Mouse (Mus musculus): ENCODE data around the gene Snx5. TPM values are rescaled to one million over a fixed set of nuclear protein-coding genes. Genes with fewer than 3 reads are reported as not detected.

The Snx5 gene
- total RNA-seq (2015) (145 and 164 TPM in 2 replicates), total RNA-seq (2017) (178 and 195 TPM in 2 replicates)

DNA sequence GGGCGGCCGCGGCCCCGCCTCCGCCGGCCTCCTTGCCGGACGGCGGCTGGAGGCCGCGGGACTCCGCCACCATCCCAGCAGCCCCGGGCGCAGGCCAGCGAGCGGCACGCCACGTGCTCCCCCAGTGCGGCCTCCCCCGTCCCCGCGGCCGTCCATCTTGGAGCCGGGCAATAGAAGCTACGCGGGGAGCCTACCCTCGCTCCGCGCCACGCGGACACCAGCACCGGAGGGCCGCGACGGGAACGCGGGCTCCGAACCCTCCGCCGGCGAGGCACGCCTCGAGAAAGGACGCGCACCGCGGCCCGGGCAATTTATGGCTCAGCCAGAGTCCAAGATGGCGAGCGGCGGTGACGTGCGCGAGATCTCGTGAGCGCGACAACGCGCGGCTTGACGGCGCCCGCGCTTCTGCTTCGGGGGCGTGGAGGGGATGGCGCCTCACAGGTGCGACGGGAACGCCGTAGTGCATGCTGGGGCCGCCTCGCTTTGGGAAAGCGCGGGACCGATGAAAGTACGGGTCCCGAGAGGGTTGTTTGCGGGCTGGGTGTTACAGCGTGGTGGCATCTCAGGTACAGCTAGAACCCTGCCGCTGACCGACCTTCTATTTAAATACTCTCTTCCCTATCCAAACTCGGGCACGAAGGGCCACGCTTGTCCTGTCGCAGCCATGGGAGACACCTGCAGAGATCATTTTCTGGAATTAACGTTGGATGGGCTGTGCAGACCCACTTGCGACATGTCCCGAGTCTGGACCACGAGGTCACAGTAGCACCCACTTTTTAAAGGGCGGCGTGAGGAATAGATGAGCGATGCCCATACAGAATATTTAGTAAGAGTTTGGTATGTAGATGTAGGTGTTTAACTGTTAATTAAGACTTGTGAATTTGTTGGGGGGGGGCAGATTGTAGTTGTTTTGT lies at the start of gene Snx5, which contains the start of gene Mgme1:
Gene Snx5 (minus strand): TSS at position 400 of the 914 bp plus-strand sequence.
Gene Mgme1 (plus strand): TSS at position 157 of the 914 bp plus-strand sequence.
- ATAC-seq (ENCODE audit: poor library complexity, severe bottlenecking): peak; percentile 75

- ATAC-seq (ENCODE audit: poor library complexity, severe bottlenecking): no peak
Observed at GRCm38 (mm10) chr2:144311372-144311771, 40.7 kb upstream of the Snx5 start.

GRCm38 (mm10) chr2:144310273-144310672 lies 39.6 kb upstream of the Snx5 start:
- no peak for ATAC-seq (ENCODE audit: poor library complexity, severe bottlenecking)

DNA sequence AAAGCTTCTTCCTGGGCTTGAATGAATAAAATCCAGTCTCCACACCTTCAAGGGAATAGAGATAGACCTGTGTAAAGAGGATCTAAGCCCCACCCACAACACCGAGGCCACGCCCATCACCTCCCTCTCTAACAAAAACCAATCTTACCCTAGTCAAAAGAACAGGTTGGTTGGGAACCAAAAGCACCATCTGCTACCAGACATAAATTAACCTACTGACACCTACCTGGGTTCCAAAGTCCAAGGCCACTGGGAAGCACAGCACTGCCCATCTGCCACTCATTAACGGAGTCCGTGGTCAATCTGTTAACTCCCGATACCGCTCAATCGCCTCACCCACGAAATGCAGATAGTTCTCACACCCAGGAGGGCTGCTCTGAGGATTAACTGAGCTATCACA lies 37.9 kb upstream of the Snx5 start:
- no peak for ATAC-seq (ENCODE audit: poor library complexity, severe bottlenecking)

GRCm38 (mm10) chr2:144305721-144306294 lies 35.1 kb upstream of the Snx5 start:
- no peak for ATAC-seq (ENCODE audit: poor library complexity, severe bottlenecking)

DNA sequence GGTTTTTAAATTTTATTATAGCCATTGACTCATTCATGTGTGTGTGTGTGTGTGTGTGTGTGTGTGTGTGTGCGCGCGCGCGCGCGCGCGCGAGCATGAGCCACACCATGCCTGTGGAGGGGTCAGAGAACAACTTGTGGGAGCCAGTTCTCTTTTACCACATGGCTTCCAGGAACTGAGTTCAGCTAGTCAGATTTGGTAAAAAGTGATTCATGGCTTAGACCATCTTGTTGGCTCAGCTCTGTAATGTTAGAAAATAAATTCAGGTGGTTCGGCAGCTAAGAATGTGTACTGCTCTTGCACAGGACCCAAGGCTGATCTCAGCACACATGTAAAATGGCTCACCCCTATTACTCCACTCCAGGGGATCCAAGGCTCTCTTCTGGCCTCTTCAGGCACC lies 30.4 kb upstream of the Snx5 start:
- peak; percentile 22; the same call in 1 of the 2 replicates for ATAC-seq (ENCODE audit: poor library complexity, severe bottlenecking)

DNA sequence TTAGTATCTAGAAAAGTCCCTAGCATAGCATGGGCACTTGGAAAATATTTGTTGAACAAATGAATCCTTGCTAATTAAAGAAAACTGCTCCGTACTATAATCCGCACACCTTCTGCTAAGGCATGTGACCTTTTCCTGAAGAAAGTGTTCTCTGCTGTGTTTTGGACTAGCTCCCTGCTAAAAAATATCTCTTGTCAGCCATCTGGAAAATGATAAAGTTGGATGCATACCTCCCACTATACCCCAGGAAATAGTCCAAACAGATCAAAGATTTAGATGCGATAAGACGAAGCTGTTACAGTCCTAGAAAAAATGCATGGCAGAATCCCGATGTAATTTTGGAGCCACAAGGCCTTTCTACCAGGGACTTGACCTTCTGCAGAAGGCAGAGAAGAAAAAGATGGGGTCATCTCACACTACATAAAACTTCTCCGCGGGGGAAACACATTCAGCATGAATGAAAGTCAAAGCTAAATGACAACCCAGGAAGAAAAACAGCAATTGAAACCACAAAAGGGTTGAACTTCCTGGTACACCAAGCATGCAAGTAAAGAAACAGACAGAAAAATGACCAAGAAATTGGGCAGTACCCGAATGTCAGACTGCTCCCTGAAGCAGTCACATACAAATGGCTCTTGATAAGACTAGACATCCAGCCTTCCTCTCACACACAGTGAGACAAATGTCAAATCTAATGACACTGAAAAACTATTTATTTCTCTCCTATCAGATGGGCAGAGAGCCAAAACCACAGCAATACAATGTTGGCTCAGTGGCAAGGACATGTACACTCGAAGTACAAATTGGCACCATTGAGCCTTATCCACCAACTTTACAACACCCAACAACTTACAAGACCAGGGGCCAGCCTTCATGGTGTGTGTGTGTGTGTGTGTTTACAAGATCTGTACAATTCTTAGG lies 29.3 kb upstream of the Snx5 start:
- ATAC-seq (ENCODE audit: poor library complexity, severe bottlenecking): peak; percentile 26

GRCm38 (mm10) chr2:144295145-144295735 lies 24.5 kb upstream of the Snx5 start:
- ATAC-seq (ENCODE audit: poor library complexity, severe bottlenecking): no peak

- no peak for ATAC-seq (ENCODE audit: poor library complexity, severe bottlenecking)
Observed at GRCm38 (mm10) chr2:144291600-144292305, 21.0 kb upstream of the Snx5 start.

DNA sequence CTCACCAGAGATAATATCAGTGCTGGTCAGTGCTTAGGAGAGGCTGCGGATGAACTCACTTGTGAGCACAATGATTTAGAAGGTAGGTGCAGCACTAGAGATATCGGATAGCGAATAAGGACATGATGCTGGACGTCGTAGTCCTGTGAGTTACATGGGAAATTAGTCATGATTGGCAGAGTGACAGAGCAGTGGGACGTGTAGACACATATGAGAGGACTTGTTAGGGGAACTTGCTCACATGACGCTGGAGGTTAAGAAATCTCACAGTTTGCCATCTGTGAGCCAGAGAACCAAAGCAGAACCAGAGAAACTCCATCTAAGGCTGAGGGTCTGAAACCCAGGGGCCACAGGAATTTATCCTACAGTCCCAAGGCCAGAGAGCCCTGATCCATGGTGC lies 19.6 kb upstream of the Snx5 start:
- peak; percentile 85 for ATAC-seq (ENCODE audit: poor library complexity, severe bottlenecking)

GRCm38 (mm10) chr2:144281417-144281816 lies 10.7 kb upstream of the Snx5 start:
- no peak for ATAC-seq (ENCODE audit: poor library complexity, severe bottlenecking)

DNA sequence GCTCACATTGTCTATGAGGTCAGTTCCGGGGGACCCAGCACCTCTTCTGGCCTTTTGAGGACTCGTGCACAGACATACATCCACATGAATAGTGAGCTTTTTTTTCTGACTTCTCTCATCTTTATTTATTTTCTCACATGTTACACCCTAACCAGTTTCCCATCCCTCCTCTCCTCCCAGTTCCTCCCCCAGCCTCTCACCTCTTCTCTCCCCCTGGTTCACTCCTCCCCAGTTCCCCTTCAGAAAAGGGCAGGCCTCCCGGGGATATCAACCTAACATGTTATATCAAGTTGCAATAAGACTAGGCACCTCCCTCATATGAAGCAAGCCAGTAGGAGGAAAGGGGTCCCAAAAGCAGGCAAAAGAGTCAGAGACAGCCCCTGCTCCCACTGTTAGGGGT lies 9.9 kb upstream of the Snx5 start:
- ATAC-seq (ENCODE audit: poor library complexity, severe bottlenecking): no peak

DNA sequence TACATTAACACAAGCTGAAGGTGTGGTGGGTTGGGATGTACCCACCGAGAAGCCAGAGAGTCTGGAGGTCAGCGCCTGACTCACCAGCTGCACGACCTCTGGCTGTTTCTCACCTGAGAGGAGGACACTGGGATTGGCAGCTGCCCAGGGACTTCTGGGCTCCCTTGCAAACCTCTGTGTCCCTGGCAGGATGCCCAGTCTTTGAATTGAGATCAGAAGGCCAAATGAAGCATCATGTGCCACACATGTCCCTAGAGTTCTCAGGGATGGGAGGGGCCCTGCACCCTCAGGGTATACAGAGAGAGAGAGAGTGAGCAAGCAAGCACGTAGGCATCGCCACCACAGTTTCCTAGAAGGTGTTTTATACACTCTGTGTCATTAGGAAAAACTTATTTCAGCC lies 9.0 kb upstream of the Snx5 start:
- no peak for ATAC-seq (ENCODE audit: poor library complexity, severe bottlenecking)

DNA sequence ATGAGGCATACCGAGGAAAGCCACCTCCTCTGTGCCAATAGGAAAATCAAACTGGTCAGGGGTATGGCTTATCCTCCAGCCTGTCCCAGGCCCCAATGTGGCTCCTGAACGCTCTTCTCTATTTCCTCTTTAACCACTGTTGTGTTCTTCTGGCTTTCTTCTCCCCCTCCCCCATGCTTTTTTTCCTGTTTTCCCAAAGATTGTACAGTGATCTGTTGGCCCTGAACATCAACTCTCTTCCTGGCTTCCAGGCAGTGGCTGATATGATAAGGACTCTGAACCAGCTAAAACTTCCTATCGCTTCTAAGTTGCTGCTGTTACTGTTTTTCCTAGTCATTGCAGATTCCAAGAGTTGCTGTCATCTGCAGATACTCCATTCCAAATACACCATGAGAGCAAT lies 6.2 kb upstream of the Snx5 start:
- no peak for ATAC-seq (ENCODE audit: poor library complexity, severe bottlenecking)

- ATAC-seq (ENCODE audit: poor library complexity, severe bottlenecking): peak; percentile 36
Observed at GRCm38 (mm10) chr2:144274741-144275140, 4.0 kb upstream of the Snx5 start.

GRCm38 (mm10) chr2:144272088-144272487 lies 1.4 kb upstream of the Snx5 start:
- ATAC-seq (ENCODE audit: poor library complexity, severe bottlenecking): no peak

- ATAC-seq (ENCODE audit: poor library complexity, severe bottlenecking): no peak
Observed at GRCm38 (mm10) chr2:144269679-144270475, 829 bp downstream of the Snx5 start.

GRCm38 (mm10) chr2:144269306-144269650 lies 1.4 kb downstream of the Snx5 start:
- ATAC-seq (ENCODE audit: poor library complexity, severe bottlenecking): no peak

Measured in megakaryocyte, adult 5-6 weeks (primary cell).